Mouse (Mus musculus): ENCODE data around the gene Zic1.

DNA sequence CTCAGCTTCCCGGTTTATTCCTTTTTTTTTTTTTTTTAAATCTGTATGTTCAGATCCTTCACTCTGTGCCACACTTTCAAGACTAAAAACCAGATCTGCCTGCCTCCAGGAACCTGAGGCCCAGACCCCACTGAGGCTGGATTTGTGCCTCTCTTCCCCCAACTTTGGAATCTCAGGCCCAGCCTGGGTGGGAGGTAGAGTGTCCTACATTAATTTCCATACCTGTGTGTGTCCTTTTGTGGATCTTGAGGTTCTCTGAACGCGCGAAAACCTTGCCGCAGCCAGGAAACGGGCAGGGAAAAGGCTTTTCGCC lies 1.8 kb downstream of the Zic1 start:
- TF ChIP-seq POLR2A (IDR thresholded peaks at IDR 0.05; ENCODE audit: insufficient read depth, low read depth, low read length) (no peak), CTCF (IDR thresholded peaks at IDR 0.05) (no peak), EP300 (IDR thresholded peaks at IDR 0.05; ENCODE audit: insufficient read depth, low read depth, low read length) (no peak)
